Mouse (Mus musculus) heart, embryonic 11.5 days (tissue): ENCODE results near the gene Sec24b. TPM values are rescaled to one million over a fixed set of nuclear protein-coding genes. Genes with fewer than 3 reads are reported as not detected.

Source experiments
- ATAC-seq: fragments of 200-750 bp; cut with Nextera tagmentation; replicated peaks from 2 replicates; pipeline ENCODE4 v1.8.0; 2017; ENCODE audit warnings: moderate library complexity; ENCODE audit not compliant: insufficient number of reproducible peaks, low FRiP score, low TSS enrichment
- H3K27ac ChIP-seq: fragments of 300-500 bp; sonication (generic); 2 replicates; pipeline ENCODE4 v1.5.1; 2014; ENCODE audit warnings: mild to moderate bottlenecking, low read depth, low read length
- H3K27me3 ChIP-seq: fragments of 300-500 bp; sonication (generic); 2 replicates; pipeline ENCODE4 v1.6.1; 2014; ENCODE audit warnings: mild to moderate bottlenecking, low read length, mixed read lengths; ENCODE audit not compliant: control insufficient read depth, insufficient read depth
- H3K36me3 ChIP-seq: fragments of 300-500 bp; sonication (generic); 2 replicates; pipeline ENCODE4 v1.6.1; 2014; ENCODE audit warnings: mild to moderate bottlenecking, low read length, moderate library complexity, mixed read lengths; ENCODE audit not compliant: control insufficient read depth, insufficient read depth
- H3K4me1 ChIP-seq: fragments of 300-500 bp; sonication (generic); 2 replicates; pipeline ENCODE4 v1.6.1; 2014; ENCODE audit warnings: low read length; ENCODE audit not compliant: control insufficient read depth, insufficient read depth
- H3K4me2 ChIP-seq: fragments of 300-500 bp; sonication (generic); 2 replicates; pipeline ENCODE4 v1.6.1; 2014; ENCODE audit warnings: mild to moderate bottlenecking, moderate library complexity
- H3K4me3 ChIP-seq: fragments of 300-500 bp; sonication (generic); 2 replicates; pipeline ENCODE4 v1.5.1; 2014; ENCODE audit warnings: low read depth, low read length
- H3K9ac ChIP-seq: fragments of 300-500 bp; sonication (generic); 2 replicates; pipeline ENCODE4 v1.6.1; 2014; ENCODE audit warnings: mild to moderate bottlenecking, low read depth, low read length, moderate library complexity
- H3K9me3 ChIP-seq: fragments of 300-500 bp; sonication (generic); replicated peaks from 2 replicates; pipeline ENCODE4 v1.6.1; 2016; ENCODE audit warnings: low read length; ENCODE audit not compliant: control insufficient read depth
- WGBS: fragments of 180-500 bp; shearing (Covaris S2); extraction: QIAGEN DNeasy Blood & Tissue Kit; methylation state at CpG from one replicate; pipeline ENCODE4 v1.1.7; 2014; ENCODE audit not compliant: insufficient replicate concordance; 5-methylcytosine and 5-hydroxymethylcytosine counted together
- polyA plus RNA-seq: library from polyadenylated mRNA; unstranded; fragments of >200 nt; fragmentation: Nextera tagmentation; extraction: Ambion mirVana; gene quantifications from 2 replicates; pipeline ENCODE4 v1.2.1, GENCODE M21; 2014

Sec24b gene
- polyA plus RNA-seq: 27.1 and 27.9 TPM in 2 replicates

DNA sequence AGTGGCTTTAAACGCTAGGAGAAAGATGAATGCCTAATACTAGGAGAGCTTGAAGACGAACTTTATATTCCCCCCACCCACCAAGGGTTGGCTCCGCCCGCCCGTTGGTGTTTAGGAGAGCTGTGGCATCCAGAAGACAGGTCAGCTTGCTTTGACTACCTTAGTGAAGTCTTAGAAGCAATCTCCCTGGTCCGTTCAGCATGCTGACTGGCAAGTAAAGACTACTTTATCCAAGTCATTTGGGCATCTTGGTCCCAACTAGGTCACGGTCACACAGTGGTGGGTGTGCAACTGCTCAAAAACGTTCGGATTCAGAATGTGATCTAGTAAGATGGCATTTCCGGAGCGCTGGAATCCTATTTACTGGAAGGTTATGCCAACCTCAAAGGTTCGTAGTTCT, at the start of gene Sec24b:
TSS of gene Sec24b (minus strand) at position 273 of the 400 bp plus-strand sequence.
- peak within 1 kb of the TSS; percentile 89 for H3K9ac ChIP-seq
- peaks cover 30% of the 10 kb centered on the region for H3K4me1 ChIP-seq
- peak within 1 kb of the TSS; percentile 99 for H3K27ac ChIP-seq
- WGBS: 13% methylated on average over 12 of the region's 12 CpGs
- ATAC-seq: no peak
- no peaks in the 10 kb centered on the region for H3K9me3 ChIP-seq
- no peaks in the 10 kb centered on the region for H3K27me3 ChIP-seq
- H3K36me3 ChIP-seq: no peaks in the 10 kb centered on the region
- H3K4me3 ChIP-seq: peak within 1 kb of the TSS; percentile 93
- peak within 1 kb of the TSS; percentile 88 for H3K4me2 ChIP-seq

GRCm38 (mm10) chr3:130104471-130104870, 43.1 kb upstream of the Sec24b start:
- Histone ChIP-seq H3K27ac (no peak overlapping the region), H3K4me3 (no peak overlapping the region), H3K36me3 (no peaks in the 10 kb centered on the region), H3K27me3 (no peaks in the 10 kb centered on the region), H3K9me3 (no peaks in the 10 kb centered on the region), H3K4me1 (no peaks in the 10 kb centered on the region), H3K9ac (no peak overlapping the region), H3K4me2 (no peak overlapping the region)
- no peak for ATAC-seq
- 64% methylated on average over 9 of the region's 9 CpGs for WGBS

DNA sequence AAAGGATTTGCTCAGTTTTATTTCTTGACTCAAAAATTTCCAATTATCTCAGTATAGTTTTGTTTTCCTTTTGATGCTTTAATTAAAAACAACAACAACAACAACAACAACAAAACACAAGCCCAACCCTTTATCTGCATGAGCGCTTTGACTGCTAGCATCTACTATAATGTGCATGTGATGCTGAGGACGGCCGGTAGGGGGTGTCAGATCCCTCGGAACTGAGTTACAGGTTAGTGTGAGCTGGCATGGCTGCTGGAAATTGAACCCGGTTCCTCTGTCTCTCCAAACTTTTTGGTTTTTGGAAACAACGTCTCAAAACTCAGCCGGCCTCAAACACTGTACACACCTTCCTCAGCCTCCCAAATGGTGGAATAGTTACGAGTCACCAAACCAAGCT, 42.1 kb upstream of the Sec24b start:
- 73% methylated on average over 8 of the region's 8 CpGs for WGBS
- ATAC-seq: no peak
- Histone ChIP-seq H3K9me3 (no peaks in the 10 kb centered on the region), H3K9ac (no peak overlapping the region), H3K27ac (no peak overlapping the region), H3K4me2 (no peak overlapping the region), H3K36me3 (no peaks in the 10 kb centered on the region), H3K4me3 (no peak overlapping the region), H3K4me1 (no peaks in the 10 kb centered on the region), H3K27me3 (no peaks in the 10 kb centered on the region)

GRCm38 (mm10) chr3:130095160-130095781, 33.9 kb upstream of the Sec24b start:
- H3K9me3 ChIP-seq: no peaks in the 10 kb centered on the region
- no peak overlapping the region for H3K9ac ChIP-seq
- WGBS: 39% methylated on average over 5 of the region's 5 CpGs
- no peak overlapping the region for H3K27ac ChIP-seq
- no peak overlapping the region for H3K4me3 ChIP-seq
- ATAC-seq: no peak
- no peak overlapping the region for H3K4me2 ChIP-seq
- no peaks in the 10 kb centered on the region for H3K27me3 ChIP-seq
- H3K36me3 ChIP-seq: no peaks in the 10 kb centered on the region
- no peaks in the 10 kb centered on the region for H3K4me1 ChIP-seq

GRCm38 (mm10) chr3:130094125-130094704, 32.9 kb upstream of the Sec24b start:
- Histone ChIP-seq H3K4me2 (no peak overlapping the region), H3K4me1 (no peaks in the 10 kb centered on the region), H3K9ac (no peak overlapping the region), H3K27me3 (no peaks in the 10 kb centered on the region), H3K9me3 (no peaks in the 10 kb centered on the region), H3K4me3 (no peak overlapping the region), H3K27ac (no peak overlapping the region), H3K36me3 (no peaks in the 10 kb centered on the region)
- 58% methylated on average over 5 of the region's 5 CpGs for WGBS
- ATAC-seq: no peak

- H3K4me3 ChIP-seq: no peak overlapping the region
- H3K27me3 ChIP-seq: no peaks in the 10 kb centered on the region; the same call in 1 of the 2 replicates
- no peaks in the 10 kb centered on the region for H3K9me3 ChIP-seq
- H3K4me1 ChIP-seq: no peaks in the 10 kb centered on the region
- no peak overlapping the region for H3K4me2 ChIP-seq
- H3K9ac ChIP-seq: no peak overlapping the region
- H3K36me3 ChIP-seq: no peaks in the 10 kb centered on the region
- 69% methylated on average over 9 of the region's 9 CpGs for WGBS
- no peak overlapping the region for H3K27ac ChIP-seq
- no peak for ATAC-seq
Observed at GRCm38 (mm10) chr3:130090460-130090859, 29.1 kb upstream of the Sec24b start.

- Histone ChIP-seq H3K4me2 (no peak overlapping the region), H3K27ac (no peak overlapping the region), H3K9ac (no peak overlapping the region), H3K4me1 (no peaks in the 10 kb centered on the region), H3K9me3 (no peaks in the 10 kb centered on the region), H3K27me3 (no peaks in the 10 kb centered on the region; the same call in 1 of the 2 replicates), H3K36me3 (no peaks in the 10 kb centered on the region), H3K4me3 (no peak overlapping the region)
- 84% methylated on average over 9 of the region's 9 CpGs for WGBS
- no peak for ATAC-seq
Observed at GRCm38 (mm10) chr3:130088654-130089053, 27.3 kb upstream of the Sec24b start.

DNA sequence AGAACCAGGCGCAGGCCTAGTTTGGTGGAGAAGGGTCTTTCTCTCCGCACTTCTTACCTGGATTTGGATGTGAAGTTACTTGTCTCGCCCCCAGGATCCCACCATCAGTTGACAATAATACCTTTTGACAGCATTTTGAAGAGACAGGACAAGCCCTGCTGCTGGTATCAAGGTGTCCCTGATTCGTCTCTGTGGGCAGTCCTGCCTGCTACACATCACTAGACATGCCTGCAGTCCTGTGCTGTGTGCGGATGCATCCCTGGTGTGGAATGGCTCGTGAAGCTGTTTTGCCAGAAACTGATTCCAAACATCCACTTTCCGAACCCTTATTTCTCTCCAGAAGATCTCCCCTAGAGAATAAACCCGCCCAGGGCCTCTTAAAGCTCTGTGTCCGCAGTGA, 26.1 kb upstream of the Sec24b start:
- Histone ChIP-seq H3K4me1 (no peaks in the 10 kb centered on the region), H3K4me2 (no peak overlapping the region), H3K9ac (no peak overlapping the region), H3K9me3 (no peaks in the 10 kb centered on the region), H3K27me3 (no peaks in the 10 kb centered on the region; the same call in 1 of the 2 replicates), H3K36me3 (no peaks in the 10 kb centered on the region), H3K27ac (no peak overlapping the region), H3K4me3 (no peak overlapping the region)
- WGBS: 71% methylated on average over 9 of the region's 9 CpGs
- ATAC-seq: no peak
